Mouse (Mus musculus) olfactory bulb, adult 2 months (tissue): ENCODE data around the gene Chst8.

ENCODE experiments used
- CTCF ChIP-seq: fragments of 200-500 bp; IDR thresholded peaks from 2 replicates; pipeline ENCODE4 v1.5.1; 2012; ENCODE audit warnings: low read depth, mild to moderate bottlenecking, low read length, moderate library complexity; ENCODE audit not compliant: insufficient read depth
- POLR2A ChIP-seq: fragments of 200-500 bp; IDR thresholded peaks from 2 replicates; pipeline ENCODE4 v1.6.1; 2012; ENCODE audit warnings: mild to moderate bottlenecking, low read depth, low read length, moderate library complexity; ENCODE audit not compliant: insufficient read depth

DNA sequence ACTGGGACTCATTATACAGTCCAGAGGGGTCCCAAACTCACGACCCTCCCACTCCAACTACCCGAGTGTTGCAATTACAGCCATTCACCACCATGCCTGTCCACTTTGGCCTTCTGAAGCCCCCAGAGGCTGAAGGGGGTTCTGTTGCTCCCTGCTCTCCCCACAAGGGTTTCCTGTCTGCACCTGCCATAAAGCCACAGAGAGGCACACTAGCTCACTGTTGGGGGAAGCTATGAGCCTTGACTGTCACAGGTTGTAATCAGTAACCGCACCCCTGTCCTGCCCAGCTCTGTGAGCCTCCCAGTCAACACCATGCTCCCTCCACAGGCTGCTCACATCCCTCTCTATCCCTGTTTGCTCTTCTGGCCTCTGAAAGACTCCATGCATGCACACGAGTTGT is 64.0 kb downstream of the Chst8 start:
- TF ChIP-seq CTCF (no peak), POLR2A (no peak)
